Mouse (Mus musculus) mammary gland, adult 2 months (tissue): Measurements from ENCODE around the gene Usp22. TPM values are rescaled to one million over a fixed set of nuclear protein-coding genes. Genes with fewer than 3 reads are reported as not detected.

Source experiments
- polyA plus RNA-seq: library from polyadenylated mRNA; depleted of rRNA; stranded (reverse); fragments of >200 nt; gene quantifications from 2 replicates; pipeline ENCODE4 v1.2.3, GENCODE M21; 2012; ENCODE audit warnings: low replicate concordance; rRNA removed

Usp22 gene
- 34.7 and 48.5 TPM in 2 replicates for polyA plus RNA-seq

DNA sequence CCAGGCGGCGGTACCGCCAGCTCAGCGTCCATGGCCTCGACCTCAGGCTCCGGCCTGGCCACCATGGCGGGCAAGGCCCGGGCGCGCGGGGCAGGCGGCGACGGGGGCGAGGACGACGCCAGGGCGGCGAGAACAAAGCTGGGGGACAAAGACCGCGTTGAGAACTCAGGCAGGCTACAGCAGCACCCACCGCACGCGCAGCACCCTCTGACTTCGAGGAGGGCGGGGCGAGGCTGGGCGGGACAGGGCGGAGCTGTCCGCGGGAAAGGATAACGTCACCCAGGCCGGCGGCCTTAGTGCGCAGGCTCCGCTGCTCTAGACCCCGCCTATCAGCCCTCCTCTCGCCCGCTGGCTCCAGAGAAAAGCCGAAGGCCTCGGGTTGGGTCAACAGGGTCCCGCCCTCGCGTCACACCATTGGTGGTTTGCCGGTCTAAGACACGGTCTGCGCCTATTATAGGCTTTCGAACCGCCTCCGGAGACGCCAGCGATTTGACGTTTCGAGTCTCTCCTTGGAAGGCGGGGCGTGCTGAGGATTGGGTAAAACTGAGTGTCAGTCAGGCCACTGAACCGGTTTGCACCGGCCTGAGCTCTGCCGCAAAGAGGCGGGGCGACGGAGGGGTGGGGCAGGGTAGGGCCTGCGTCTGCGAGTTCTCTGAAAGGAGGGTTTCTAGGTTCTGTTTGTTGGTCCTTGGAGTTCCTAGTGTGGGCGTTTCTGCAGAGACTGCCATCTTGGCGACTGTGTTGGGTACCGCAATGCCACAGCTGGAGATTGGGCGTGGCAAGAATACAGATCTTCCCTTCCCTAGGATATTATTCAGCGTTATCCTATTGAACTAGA lies at the start of gene Usp22:
Usp22 (minus strand) TSS at position 235 of the 838 bp plus-strand sequence.

DNA sequence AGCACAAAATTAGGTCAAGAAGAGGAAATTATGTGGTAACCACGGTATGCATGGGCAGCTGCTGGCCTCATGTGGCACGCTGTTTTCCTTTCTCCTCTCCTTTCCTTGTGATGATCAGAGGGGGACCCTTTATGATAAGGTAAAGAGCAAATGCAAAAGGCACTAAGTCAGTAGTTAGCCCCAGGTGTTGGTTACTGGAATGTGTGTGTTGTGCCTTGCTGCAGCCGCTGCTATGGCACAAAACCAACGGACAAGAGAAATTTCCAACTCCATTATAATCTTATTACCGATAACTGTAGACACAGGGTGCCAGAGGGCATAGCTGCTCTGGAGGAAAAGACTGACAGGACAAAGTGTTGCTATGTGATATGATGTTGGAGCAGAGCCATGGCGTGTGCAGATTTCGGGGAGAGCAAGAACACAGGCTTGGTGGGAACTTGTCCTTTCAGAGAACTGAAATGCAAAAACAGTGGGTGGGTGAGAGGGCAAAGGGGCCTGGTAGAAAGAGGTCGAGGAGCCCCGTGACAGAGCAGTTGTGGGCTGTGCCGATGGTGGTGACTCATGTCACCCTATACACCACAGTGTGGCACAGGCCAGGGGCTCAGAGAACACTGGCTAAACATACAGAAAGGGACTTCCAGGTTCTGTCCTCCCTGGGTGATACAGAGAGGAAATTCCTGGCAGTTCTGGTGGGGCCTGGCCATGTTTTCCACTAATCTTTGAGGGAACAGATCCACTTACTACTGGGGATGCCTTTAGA lies 32.8 kb upstream of the Usp22 start, which contains the start of gene Aldh3a1:
Aldh3a1 (plus strand) TSS at position 51 of the 760 bp plus-strand sequence.

DNA sequence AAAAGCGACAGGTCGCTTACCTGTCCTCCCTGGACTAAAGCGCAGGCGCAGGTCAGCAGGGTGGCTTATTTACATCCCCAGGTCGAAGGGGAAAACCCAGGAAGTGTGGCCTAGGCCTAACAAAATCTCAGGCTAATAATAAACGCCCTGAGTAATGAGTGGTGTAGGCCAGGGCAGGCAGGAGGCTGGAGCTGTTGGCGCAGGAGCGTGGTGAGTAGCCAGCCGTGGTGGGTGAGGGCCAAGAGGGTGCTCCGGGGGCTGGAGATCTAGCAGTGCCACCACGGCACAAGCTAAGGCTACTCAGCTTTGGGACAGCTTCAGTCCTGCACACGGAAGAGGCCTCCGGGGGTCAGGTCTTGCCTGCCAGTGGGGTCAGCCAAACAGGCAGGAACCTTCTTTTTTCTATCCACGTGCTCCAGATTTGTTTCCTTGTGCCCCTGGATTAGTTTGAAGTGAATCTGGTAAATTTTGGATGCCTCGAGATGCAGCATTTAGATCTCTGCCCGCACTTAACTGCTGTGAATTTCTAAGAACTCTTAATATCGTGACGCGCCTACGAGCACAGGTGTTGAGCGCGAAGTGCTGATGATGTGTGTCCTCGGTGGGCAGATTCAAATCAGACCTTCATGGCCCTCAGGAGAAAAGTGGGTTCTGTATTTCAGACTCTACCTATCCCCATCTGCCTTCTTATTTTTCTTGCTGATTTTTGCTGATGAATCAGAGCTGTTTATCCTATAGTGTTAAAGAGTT lies 48.1 kb downstream of the Usp22 start, which contains the start of gene Tnfrsf13b:
Tnfrsf13b (plus strand) TSS at position 150 of the 750 bp plus-strand sequence.

Other genes with a start within 250 kb of the Usp22 start
- gene Map2k3, start 243.0 kb downstream of the Usp22 start, polyA plus RNA-seq, result 27.7 and 69.8 TPM in 2 replicates
- 0.37 and 11.9 TPM in 2 replicates for gene Kcnj12, start 152.5 kb downstream of the Usp22 start, polyA plus RNA-seq
- gene Tnfrsf13b, start 48.3 kb downstream of the Usp22 start, polyA plus RNA-seq, result 33.7 and 117 TPM in 2 replicates
- gene Aldh3a1, start 32.5 kb upstream of the Usp22 start, polyA plus RNA-seq, result 1.3 and 3.6 TPM in 2 replicates
- 75.4 and 81.7 TPM in 2 replicates for gene Aldh3a2, start 92.4 kb upstream of the Usp22 start, polyA plus RNA-seq
- not detected in 2 replicates for gene Slc47a2, start 167.8 kb upstream of the Usp22 start, polyA plus RNA-seq
- 0.53 and 2.8 TPM in 2 replicates for gene Slc47a1, start 203.3 kb upstream of the Usp22 start, polyA plus RNA-seq